Comparison of ENCODE assay signal across 10 mouse cellular contexts in the genomic region with DNA sequence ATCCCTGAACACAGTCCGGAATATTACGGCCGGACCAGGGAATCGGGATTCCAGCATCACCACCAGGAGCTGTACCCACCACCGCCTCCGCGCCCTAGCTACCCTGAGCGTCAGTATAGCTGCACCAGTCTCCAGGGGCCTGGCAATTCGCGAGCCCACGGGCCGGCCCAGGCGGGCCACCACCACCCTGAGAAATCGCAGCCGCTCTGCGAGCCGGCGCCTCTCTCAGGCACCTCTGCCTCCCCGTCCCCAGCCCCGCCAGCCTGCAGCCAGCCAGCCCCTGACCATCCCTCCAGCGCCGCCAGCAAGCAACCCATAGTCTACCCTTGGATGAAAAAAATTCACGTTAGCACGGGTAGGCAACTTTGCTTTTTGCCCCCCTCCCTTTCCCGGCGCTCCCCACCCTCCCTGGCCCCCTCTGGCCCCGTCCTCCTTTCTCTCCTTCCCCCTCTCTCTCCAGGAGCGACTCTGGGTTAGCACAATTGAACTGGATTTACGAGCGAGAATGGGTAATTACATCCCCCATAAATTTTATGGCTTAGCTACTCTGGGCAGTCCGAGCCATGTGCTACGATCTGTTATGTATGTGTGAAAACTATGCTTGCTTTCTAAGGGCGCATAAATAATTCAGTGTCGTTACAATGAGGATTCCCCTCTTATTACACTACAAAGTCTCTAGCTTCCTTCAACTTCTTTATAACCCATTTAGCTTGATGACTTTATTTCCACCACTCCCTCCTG. TPM values are rescaled to one million over a fixed set of nuclear protein-coding genes. Genes with fewer than 3 reads are reported as not detected.
DNase-seq lines count a peak whose midpoint lies in the region; ATAC-seq lines count a peak whose summit lies in the region.
"Had no signal": no experiment of that assay in that cellular context is flagged by ENCODE, and none has a peak within 500 bp of the region (broad histone marks: within the 10 kb centered on the region; RNA-seq: fewer than 3 reads in every experiment).

No protein-coding gene starts in this region.

- H3K4me1 ChIP-seq in lung, embryonic 16.5 days (replicated peaks; ENCODE audit: control insufficient read depth, insufficient read depth, low read length), result 0 out of 2 replicates have a peak, but pooled peaks cover 2% of the 10 kb centered on the region
- H3K4me1 ChIP-seq in embryonic facial prominence, embryonic 11.5 days (ENCODE audit: control insufficient read depth, insufficient read depth, low read length), result no peaks in the 10 kb centered on the region
- H3K4me1 ChIP-seq in stomach, embryonic 14.5 days (ENCODE audit: control insufficient read depth, insufficient read depth, low read length), result peaks cover 37% of the 10 kb centered on the region

- peaks cover 93% of the 10 kb centered on the region for H3K27me3 ChIP-seq in lung, embryonic 16.5 days (ENCODE audit: control insufficient read depth, insufficient read depth, low read depth, low read length)
- H3K27me3 ChIP-seq in embryonic facial prominence, embryonic 11.5 days (ENCODE audit: control insufficient read depth, insufficient read depth, low read length), result peaks cover 93% of the 10 kb centered on the region
- no peaks in the 10 kb centered on the region for H3K27me3 ChIP-seq in stomach, embryonic 14.5 days (ENCODE audit: control insufficient read depth, insufficient read depth, low read length)

- H3K27ac ChIP-seq in lung, embryonic 16.5 days (ENCODE audit: low read length), result no peak overlapping the region
- no peak overlapping the region for H3K27ac ChIP-seq in embryonic facial prominence, embryonic 11.5 days (replicated peaks; ENCODE audit: low read depth, low read length)
- H3K27ac ChIP-seq in stomach, embryonic 14.5 days (ENCODE audit: low read length), result peak overlapping the region; percentile 89

- H3K4me3 ChIP-seq in lung, embryonic 16.5 days (ENCODE audit: low read length), result peak overlapping the region; percentile 52
- peak overlapping the region; percentile 7; the same call in 1 of the 2 replicates for H3K4me3 ChIP-seq in embryonic facial prominence, embryonic 11.5 days (ENCODE audit: low read depth, low read length)
- H3K4me3 ChIP-seq in stomach, embryonic 14.5 days (ENCODE audit: low read depth, low read length), result peak overlapping the region; percentile 69

- under 1% methylated on average over 34 of the region's 34 CpGs for WGBS in lung, embryonic 16.5 days
- 1% methylated on average over 34 of the region's 34 CpGs for WGBS in embryonic facial prominence, embryonic 11.5 days
- WGBS in stomach, embryonic 14.5 days, result under 1% methylated on average over 34 of the region's 34 CpGs

- H3K36me3 ChIP-seq in lung, embryonic 16.5 days (ENCODE audit: control insufficient read depth, insufficient read depth, low read length), result no peaks in the 10 kb centered on the region
- no peaks in the 10 kb centered on the region for H3K36me3 ChIP-seq in embryonic facial prominence, embryonic 11.5 days (replicated peaks; ENCODE audit: control insufficient read depth, insufficient read depth, low read depth, low read length)
- H3K36me3 ChIP-seq in stomach, embryonic 14.5 days (ENCODE audit: control insufficient read depth, insufficient read depth, low read length), result no peaks in the 10 kb centered on the region

- H3K4me2 ChIP-seq in lung, embryonic 16.5 days (ENCODE audit: low read depth, low read length), result peak overlapping the region; percentile 67
- no peak overlapping the region for H3K4me2 ChIP-seq in embryonic facial prominence, embryonic 11.5 days (ENCODE audit: low read depth, low read length)
- H3K4me2 ChIP-seq in stomach, embryonic 14.5 days (replicated peaks; ENCODE audit: low read depth, low read length), result peak overlapping the region; percentile 76

- no peaks in the 10 kb centered on the region for H3K9me3 ChIP-seq in lung, embryonic 16.5 days (ENCODE audit: control insufficient read depth, low read length)
- no peaks in the 10 kb centered on the region for H3K9me3 ChIP-seq in embryonic facial prominence, embryonic 11.5 days (replicated peaks; ENCODE audit: control insufficient read depth, low read length)
- H3K9me3 ChIP-seq in stomach, embryonic 14.5 days (ENCODE audit: control insufficient read depth, low read depth, low read length), result no peaks in the 10 kb centered on the region

- no peak for DNase-seq in lung, adult 18-20 months
- no peak for DNase-seq in embryonic facial prominence, embryonic 11.5 days (ENCODE audit: low spot score)
- DNase-seq in kidney, postnatal 4 days, result peak; percentile 60 to 73
- no peak for DNase-seq in cerebellum, adult 8-10 months
- no peak for DNase-seq in gastrocnemius, adult 18-20 months (ENCODE audit: low spot score)
- DNase-seq in ovary, postnatal 36 days (ENCODE audit: low spot score), result no peak
- DNase-seq: right cerebral cortex, postnatal 4 days had no signal

- 0 out of 2 replicates have a peak, but pooled peaks have one; percentile 43 for ATAC-seq in lung, embryonic 16.5 days (ENCODE audit: low read depth)
- ATAC-seq in embryonic facial prominence, embryonic 11.5 days (replicated peaks; ENCODE audit: insufficient number of reproducible peaks, low FRiP score, low TSS enrichment, low read depth), result no peak
- peak; percentile 49 for ATAC-seq in stomach, embryonic 14.5 days (ENCODE audit: insufficient number of reproducible peaks, insufficient read depth, low FRiP score, low read depth)

- peak overlapping the region; percentile 57 for H3K9ac ChIP-seq in lung, embryonic 16.5 days (ENCODE audit: low read length)
- H3K9ac ChIP-seq in embryonic facial prominence, embryonic 11.5 days (replicated peaks; ENCODE audit: low read length), result no peak overlapping the region
- H3K9ac ChIP-seq in stomach, embryonic 14.5 days (replicated peaks; ENCODE audit: low read depth, low read length), result peak overlapping the region; percentile 92

RNA-seq across cellular contexts. Expression of a gene that starts 16.2 kb away (rescaled TPM):
- polyA plus RNA-seq in lung, embryonic 16.5 days (2015; fragmentation: Nextera tagmentation; extraction: Ambion mirVana), result 0.93 and 1.4 TPM in 2 replicates
- polyA plus RNA-seq in embryonic facial prominence, embryonic 11.5 days (2014; fragmentation: Nextera tagmentation; extraction: Ambion mirVana), result 1.6 and 1.7 TPM in 2 replicates
- 23.4 and 26.5 TPM in 2 replicates for polyA plus RNA-seq in stomach, embryonic 14.5 days (2014; fragmentation: Nextera tagmentation; extraction: Ambion mirVana)
- 1 to 10 TPM; 3.8 to 5.3 TPM for total RNA-seq in gastrocnemius, adult 18-20 months (2021)

RNA-seq across cellular contexts. Expression of a gene that starts 36.9 kb away (rescaled TPM):
- polyA plus RNA-seq in lung, embryonic 16.5 days (2015; fragmentation: Nextera tagmentation; extraction: Ambion mirVana), result 0.36 TPM in 2 replicates
- 0.17 and 0.43 TPM in 2 replicates for polyA plus RNA-seq in embryonic facial prominence, embryonic 11.5 days (2014; fragmentation: Nextera tagmentation; extraction: Ambion mirVana)
- polyA plus RNA-seq in stomach, embryonic 14.5 days (2014; fragmentation: Nextera tagmentation; extraction: Ambion mirVana), result 4.8 and 5.5 TPM in 2 replicates
- 1 to 10 TPM; 5.3 to 5.8 TPM for total RNA-seq in gastrocnemius, adult 18-20 months (2021)

RNA-seq across cellular contexts. Expression of a gene that starts 44.6 kb away (rescaled TPM):
- 0.10 and 0.30 TPM in 2 replicates for polyA plus RNA-seq in lung, embryonic 16.5 days (2015; fragmentation: Nextera tagmentation; extraction: Ambion mirVana)
- not detected in 2 replicates for polyA plus RNA-seq in embryonic facial prominence, embryonic 11.5 days (2014; fragmentation: Nextera tagmentation; extraction: Ambion mirVana)
- 1.0 and 1.1 TPM in 2 replicates for polyA plus RNA-seq in stomach, embryonic 14.5 days (2014; fragmentation: Nextera tagmentation; extraction: Ambion mirVana)
- 1 to 10 TPM; 1.3 to 1.9 TPM for total RNA-seq in gastrocnemius, adult 18-20 months (2021)
- polyA plus RNA-seq: brain, embryonic 14.5 days had no signal

RNA-seq across cellular contexts. Expression of a gene that starts 58.7 kb away (rescaled TPM):
- polyA plus RNA-seq in lung, embryonic 16.5 days (2015; fragmentation: Nextera tagmentation; extraction: Ambion mirVana), result not detected in 2 replicates
- polyA plus RNA-seq in embryonic facial prominence, embryonic 11.5 days (2014; fragmentation: Nextera tagmentation; extraction: Ambion mirVana), result not detected in 2 replicates
- polyA plus RNA-seq in stomach, embryonic 14.5 days (2014; fragmentation: Nextera tagmentation; extraction: Ambion mirVana), result not detected in 2 replicates
- 1 to 10 TPM; 6.8 to 7.4 TPM for total RNA-seq in gastrocnemius, adult 18-20 months (2021)
- polyA plus RNA-seq: brain, embryonic 14.5 days had no signal

Comparison
In these comparisons a context has a peak if more than half of its experiments do, and no peak if none do; other contexts are left out.
1. H3K4me3 ChIP-seq: peak in every context shown above with its lines; median percentile 69 in stomach, embryonic 14.5 days; 52 in lung, embryonic 16.5 days; 7 in embryonic facial prominence, embryonic 11.5 days.
2. DNase-seq: peak in kidney, postnatal 4 days (2 of 2); none in lung, adult 18-20 months (0 of 2), embryonic facial prominence, embryonic 11.5 days (single experiment), cerebellum, adult 8-10 months (single experiment), gastrocnemius, adult 18-20 months (single experiment) and ovary, postnatal 36 days (single experiment).